Mouse (Mus musculus) mature B cell (primary cell): ENCODE data around the gene Slc41a3.
"Not testable (repeated sequence)": the region's sequence is repeated elsewhere in the genome, so short reads cannot be mapped to it uniquely, and the experiment has no call there.

Experiments
- in situ Hi-C: fragments of 300-500 bp; cut with MboI; formaldehyde crosslinking; loops from 2 replicates; pipeline ENCODE4 v1.14.3; 2019

The Slc41a3 gene

DNA sequence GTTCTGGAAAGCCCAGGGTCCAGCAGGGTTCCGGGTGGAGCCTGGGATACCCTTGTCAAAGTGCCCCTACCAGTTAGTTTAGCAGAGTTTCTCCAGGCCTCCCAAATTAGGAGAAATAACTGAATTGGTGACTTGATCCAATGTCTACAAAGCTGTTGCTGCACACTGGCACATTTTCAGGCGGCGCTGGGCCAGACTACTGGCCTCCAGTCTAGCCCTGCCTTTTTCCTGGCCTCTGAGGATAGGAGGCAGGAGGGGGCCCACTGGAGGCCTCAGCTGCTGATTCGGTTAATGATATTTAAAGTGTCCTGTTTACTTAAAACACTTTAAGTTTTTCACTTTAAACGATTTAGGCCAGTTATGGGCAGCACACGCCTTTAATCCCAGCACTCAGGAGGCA is 19.7 kb downstream of the Slc41a3 start:
- in situ Hi-C loops = no loop called here

DNA sequence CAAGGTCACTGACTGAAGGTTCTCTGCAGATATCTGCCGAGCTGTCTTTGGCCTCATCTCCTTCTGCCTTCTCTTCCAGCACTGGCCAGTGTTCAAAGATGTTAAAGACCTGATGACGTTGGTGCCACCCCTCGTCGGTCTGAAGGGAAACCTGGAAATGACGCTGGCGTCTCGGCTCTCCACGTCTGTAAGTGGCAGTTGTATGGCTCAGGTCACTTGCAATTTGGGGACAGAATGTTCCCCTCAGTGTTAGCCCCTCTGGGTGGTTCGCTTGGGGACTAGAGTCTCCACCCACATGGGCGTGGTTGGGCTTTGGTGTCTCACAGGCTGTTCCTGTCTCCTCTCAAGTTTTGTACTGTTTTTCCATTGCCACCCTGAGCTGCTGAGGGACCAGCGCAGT is 20.2 kb downstream of the Slc41a3 start:
- in situ Hi-C loops = no loop called here

DNA sequence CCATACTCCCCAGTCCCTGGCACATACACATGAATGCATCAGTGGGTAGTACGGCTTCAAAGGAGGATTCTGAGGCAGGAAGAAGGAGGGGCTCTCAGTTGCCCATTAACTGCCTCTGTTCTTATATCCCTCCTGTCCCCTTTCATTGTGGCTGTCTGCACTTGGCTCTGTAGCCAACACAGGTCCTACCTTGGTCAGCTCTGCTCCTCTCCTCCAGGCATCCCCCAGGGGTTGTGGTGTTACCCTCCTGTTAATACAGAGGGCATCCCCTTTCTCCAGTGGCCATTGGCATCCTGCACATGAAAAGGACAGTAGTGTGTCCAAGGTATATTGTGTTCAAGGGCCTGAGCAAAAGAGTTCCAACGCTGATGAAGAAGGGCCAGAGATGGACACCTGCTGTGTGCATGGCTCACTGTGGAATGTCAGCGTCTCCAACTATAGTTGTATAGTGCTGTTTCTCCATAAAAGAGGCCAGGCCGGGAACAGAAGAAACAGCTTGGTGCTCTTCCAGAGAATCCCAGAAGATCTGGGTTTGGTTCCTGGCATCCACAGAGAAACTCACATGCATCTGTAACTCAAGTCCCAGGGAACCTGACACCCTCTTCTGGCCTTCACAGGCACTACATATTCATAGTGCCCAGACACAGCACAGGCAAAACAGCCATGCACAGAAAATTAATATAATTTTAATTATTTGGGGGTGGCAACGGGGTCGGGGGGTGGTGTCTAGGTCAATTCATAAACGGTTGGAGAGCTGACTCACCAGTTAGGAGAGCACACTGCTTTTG is 20.9 kb downstream of the Slc41a3 start:
- in situ Hi-C loops = no loop called here

DNA sequence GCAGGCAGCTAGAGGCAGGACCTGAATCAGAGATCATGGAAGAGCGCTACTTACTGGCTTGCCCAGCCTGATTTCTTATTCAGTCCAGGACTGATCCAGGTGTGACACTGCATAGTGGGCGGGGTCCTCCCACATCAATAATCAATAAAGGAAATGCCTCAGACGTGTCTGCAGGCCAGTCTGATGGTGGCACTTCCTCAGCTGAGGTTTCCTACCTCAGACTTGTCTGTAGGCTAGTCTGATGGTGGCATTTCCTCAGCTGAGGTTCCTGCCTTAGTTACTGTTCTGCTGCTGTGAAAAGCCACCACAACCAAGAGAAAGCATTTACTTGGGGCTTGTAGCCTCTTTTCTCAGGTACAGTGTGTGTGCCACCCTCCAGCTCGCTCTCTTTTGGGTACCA is 23.0 kb downstream of the Slc41a3 start:
- in situ Hi-C loops = no loop called here

DNA sequence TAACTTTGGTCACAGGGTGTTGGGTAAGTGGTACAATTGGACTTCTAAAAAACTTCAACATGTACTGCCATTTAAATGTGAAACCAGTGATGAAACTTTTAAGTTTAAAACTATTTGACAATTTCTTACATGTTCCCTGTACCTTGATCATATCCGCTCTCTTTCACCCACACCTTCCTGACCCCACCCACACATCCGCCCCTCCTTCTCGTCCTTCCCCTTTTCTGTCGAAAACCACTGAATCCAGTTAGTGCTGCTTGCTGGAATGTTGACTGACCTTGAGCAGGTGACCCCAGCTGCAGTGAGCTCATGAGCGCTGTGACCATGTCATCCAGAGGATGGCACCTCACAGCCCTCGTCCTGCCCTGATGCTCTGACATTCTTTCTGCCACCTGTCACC is 25.0 kb downstream of the Slc41a3 start:
- in situ Hi-C loops = no loop called here

DNA sequence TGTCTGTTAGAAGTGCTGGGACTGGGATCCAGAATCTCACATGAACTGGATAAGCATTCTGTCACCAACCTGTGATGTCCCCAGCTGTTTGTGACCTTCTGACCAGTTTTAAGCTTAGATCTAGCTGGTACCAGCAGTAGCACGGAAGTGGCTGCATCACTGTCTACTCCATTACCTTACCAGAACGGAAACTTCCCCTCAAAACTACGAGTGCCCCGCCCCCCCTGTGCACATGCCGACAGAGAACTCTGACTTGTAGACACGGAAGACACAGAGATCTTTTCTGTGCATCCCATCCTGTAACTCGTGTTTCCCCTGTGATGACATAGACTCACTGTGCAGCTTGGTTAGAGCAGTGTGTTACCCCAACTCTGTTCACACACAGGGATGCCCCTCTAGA is 25.9 kb downstream of the Slc41a3 start:
- in situ Hi-C loops = no loop called here

DNA sequence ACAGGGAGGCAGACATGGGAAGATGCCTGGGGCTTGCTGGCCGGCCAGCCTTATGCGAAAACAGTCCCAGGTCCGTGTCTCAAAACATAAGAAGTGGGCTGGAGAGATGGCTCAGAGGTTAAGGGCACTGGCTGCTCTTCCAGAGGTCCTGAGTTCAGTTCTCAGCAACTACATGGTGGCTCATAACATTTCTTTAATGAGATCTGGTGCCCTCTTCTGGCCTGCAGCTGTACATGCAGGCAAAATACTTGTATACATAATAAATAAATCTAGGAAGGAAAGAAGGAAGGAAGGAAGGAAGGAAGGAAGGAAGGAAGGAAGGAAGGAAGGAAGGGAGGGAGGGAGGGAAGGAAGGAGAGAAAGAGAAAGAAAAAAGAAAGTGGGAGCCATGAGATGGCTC is 28.0 kb downstream of the Slc41a3 start:
- in situ Hi-C loops = not testable (repeated sequence)

DNA sequence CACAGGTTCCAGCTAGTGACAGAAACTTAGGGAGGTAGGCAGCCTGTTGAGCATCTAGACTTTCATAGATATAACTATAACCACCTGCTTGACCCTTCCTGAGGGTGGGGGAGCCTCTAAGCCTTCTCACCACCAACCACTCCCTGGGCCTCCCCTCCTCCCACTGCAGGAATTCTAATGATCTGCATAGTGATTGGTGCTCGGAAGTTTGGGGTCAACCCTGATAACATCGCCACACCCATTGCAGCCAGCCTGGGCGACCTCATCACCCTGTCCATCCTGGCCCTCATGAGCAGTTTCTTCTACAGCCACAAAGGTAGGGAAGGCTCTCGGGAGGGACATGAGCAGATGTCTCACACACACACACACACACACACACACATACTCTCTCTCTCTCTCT is 30.6 kb downstream of the Slc41a3 start:
- in situ Hi-C loops = no loop called here

DNA sequence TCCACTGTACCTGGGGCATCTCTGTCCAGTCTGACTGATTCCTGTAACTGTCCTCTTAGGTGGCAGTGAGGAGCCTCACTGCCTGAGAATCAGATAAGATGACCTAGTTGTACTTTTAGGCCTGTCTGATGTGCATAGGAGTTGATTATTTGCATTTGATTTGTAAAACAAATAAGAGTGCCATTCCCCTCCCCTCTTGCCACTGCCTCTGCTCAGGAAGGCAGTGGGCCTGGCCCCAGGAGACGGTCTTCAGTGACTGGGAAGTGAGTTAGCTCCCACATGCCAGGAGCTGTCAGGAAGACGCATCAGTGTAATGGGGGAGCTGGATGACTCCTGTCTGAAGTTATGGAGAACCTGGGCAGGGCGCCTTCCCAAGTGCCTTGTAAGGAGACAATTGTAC is 31.1 kb downstream of the Slc41a3 start:
- in situ Hi-C loops = no loop called here

DNA sequence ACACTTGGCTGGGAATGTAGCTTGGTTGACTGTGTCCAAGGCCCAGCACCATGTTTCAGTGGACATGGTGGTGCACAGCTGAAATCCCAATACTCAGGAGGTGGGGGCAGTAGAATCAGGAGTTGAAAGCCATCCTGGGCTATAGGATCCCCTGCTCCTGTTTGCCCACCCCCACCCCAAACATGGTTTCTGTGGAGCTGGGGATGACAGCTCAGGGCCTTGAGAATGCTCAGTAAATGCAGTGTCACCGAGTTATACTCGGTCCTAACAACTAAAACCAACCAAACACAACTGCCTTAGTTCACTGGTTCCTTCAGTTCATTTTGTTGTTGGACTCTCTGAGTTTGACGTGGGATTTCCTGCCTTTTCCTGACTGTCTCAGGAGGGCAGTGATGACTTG is 38.5 kb downstream of the Slc41a3 start:
- in situ Hi-C loops = no loop called here

DNA sequence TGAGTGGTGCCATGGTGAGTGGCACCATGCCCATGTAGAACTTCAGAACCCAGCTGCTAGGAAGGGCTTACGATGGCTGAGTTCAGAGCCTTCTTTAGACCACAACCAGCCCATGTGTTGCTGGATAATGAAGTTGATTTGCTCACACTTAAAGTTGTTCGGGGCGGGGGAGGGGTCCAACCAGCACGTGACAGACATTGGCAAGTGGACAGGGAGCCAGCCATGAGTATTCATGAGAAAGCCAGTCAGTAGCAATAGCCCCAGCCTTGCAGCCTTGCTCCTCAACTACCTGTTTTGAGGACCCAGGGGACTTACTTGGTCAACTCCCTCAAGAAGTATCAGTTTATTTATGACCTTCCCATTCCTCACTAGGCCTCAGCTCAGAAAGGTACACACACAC is 40.4 kb downstream of the Slc41a3 start:
- in situ Hi-C loops = no loop called here

DNA sequence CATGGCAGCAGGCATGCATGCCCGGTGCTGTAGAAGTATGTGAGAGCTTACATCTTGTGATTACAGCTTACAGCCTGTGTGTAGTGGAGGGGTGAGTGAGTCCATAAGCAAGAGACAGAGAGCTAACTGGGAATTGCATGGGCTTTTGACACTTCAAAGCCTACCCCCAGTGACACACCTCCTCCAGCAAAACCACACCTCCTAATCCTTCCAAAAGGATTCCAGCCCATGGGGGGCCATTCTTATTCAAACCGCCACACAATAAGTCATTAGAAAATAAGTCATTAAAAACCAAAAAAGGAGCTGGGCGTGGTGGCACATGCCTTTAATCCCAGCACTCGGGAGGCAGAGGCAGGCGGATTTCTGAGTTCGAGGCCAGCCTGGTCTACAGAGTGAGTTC is 43.9 kb downstream of the Slc41a3 start:
- in situ Hi-C loops = no loop called here

DNA sequence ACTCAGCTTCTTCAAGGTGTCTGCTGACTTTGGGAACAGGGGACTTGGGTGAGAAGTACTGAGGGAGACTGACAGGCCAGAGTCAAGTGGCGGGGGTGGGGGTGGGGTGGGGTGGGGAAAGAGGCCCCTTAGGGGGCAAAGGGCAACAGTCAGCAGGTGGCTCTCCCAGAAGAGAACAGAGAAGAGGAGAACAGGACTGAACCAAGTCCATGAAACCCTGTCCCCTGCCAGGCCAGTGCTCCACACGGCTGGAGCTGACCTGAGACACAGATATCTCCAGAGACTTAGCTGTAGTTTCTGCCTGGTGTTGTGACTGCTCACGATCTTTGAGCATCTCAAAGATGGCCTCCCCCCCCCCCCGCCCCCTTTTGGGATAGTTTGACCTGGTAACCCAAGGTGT is 44.8 kb downstream of the Slc41a3 start:
- in situ Hi-C loops = no loop called here

DNA sequence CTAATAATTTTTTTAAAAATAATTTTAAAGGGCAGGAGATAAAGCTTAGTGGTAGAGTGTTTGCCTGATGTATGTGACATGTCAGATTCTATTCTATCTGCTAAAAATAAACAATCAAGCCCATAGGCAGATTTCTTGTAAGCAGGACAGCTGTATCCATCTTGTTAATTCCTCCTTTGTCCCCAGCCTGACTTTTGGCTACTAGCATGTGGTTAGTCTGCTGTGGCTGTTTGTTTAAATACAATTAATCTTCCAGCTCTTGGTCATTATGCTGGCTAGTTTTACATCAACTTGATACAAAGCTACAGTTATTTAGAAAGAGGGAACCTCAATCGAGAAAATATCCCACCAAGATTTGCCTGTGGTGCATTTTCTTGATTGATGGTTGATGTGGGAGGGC is 46.1 kb downstream of the Slc41a3 start:
- in situ Hi-C loops = no loop called here

DNA sequence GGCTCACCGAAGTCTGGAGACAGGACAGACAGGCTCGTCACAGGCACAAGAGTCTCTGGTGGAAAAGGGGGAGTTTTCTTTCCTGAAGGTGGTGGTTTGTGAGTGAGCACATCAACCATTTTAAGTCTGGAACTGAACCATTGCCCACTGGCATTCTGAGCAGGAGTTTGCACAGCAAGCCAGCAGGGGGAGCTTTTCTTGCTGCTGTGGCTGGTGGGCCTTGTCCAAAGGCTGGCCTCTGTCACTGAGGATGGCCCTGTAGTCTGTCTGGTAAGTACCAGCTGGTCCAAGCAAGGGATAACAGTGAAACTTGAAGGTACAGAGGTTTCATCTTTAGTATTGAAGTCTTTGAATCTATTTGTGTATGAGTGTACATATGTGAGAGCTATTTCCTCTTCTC is 49.2 kb downstream of the Slc41a3 start:
- in situ Hi-C loops = no loop called here

DNA sequence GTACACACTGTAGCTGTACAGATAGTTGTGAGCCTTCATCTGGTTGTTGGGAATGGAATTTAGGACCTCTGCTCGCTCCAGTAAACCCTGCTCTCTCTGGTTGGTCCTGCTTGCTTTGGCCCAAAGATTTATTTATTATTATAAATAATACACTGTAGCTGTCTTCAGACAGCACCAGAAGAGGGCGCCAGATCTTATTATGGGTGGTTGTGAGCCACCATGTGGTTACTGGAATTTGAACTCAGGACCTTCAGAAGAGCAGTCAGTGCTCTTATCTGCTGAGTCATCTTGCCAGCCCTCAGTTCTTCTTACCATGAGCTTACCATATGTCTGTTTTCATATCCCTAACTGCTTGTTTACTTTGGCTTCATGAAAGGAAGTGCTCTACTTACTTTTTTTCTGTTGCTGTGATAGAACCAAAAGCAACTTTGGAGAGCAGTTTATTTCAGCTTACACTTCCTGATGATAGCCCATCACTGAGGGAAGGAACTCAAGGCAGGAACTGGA is 51.9 kb downstream of the Slc41a3 start:
- in situ Hi-C loops = loop anchor here (5.0 kb wide), 1 partner anchor 66 kb away; no protein-coding TSS in a partner anchor

DNA sequence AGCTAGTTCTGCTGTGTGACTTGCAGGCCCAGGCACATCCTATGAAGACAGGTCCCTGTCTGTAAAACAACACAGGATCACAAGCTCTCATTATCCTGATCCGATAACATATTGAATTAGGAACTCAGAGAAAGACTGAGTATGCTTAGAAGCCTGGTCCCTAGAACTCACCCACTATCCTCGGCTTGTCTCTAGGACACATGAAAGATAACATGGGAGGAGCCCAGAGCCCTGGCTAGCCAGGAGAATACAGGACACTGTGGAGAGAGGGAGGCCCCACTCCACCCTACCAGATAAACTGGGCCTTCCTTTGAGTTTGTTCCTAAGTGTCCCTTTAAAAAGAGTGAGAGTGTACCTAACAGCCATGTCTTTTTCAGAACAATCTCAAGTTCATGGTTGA is 55.4 kb downstream of the Slc41a3 start:
- in situ Hi-C loops = loop anchor here (5.0 kb wide), 1 partner anchor 62 kb away; no protein-coding TSS in a partner anchor

DNA sequence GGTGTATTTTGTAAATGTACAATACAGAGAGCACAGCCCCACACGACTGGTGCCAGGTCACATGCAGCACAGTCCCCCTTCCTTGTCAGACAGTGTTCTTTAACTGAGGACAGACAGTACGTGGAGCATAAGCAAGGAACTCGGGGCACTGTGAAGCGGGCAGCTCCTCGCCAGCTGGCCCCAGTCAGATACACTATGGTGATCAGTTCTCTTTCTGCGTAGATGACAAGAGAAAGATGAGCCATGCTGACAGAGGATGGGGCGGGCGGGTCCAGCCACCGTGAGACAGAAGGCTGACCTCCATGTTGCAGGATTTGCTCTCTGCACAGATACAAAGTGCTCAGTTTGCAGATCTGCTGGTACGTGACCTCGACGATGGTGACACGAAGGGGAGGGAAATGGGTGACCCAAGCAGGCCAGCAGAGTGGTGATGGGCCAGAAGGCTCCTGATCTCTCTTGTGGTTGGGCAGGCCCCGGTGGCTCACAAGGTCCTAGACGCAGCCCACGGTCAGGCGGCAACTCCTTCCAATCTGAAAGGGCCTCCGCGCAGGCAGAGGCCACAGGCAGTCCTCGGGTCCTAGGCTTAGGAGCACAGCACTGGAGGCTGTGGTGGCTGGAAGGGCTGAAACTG is 56.0 kb downstream of the Slc41a3 start:
- in situ Hi-C loops = no loop called here

DNA sequence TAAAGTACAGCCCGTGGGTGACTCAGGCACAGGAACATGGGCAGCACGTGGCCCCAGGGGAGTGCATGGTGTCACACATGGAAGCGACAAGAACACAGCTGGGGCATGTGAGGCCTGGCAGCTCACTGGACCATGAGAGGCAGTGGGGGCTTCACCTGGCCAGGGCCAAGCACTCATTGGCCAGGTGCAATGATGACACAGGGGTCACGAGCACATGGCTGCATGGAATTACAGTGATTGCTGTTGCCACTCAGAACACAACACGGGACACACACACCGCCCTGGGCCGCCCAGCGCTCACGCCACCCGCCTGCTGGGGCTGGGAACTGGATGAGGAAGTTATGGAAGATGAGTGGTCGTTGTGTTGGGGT is 56.5 kb downstream of the Slc41a3 start:
- in situ Hi-C loops = no loop called here

DNA sequence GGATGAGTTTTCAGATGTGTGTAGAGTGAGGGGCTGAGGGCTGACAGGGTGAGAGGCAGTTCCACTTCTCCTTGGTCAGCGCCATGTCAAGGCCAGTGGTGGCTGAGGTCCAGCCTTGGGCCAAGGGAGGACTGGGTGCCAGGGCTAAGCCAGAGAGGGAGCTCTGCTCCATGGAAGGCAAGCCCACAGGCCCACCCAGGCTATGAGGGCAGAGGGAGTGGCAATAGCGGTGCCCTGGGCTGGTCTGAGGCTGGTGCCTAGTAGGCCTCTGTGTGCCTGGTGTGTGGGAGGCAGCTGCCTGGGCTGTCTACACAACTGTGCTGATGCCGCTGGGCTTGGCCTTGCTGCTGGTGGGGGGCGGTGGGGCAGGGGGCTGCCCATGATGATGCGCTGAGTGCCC is 57.6 kb downstream of the Slc41a3 start:
- in situ Hi-C loops = no loop called here

DNA sequence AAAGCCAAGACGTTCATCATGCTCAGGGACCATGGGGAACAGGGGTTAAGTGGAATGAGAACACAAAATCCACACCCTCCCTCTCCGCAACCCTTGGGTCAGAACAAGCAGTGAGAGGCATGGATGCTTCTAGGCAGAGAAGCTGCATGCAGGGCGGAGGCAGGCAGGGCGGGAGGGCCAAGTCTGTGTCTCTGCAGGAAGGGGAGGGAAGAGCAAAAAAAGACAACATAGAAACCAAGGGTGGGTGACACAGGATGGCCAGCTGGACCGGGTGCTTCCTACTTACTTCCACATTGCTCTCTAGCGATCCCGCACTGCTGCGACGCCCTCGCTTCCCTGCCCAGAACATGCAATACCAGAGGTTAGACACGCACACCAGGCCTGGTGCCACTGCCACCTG is 59.2 kb downstream of the Slc41a3 start:
- in situ Hi-C loops = no loop called here

DNA sequence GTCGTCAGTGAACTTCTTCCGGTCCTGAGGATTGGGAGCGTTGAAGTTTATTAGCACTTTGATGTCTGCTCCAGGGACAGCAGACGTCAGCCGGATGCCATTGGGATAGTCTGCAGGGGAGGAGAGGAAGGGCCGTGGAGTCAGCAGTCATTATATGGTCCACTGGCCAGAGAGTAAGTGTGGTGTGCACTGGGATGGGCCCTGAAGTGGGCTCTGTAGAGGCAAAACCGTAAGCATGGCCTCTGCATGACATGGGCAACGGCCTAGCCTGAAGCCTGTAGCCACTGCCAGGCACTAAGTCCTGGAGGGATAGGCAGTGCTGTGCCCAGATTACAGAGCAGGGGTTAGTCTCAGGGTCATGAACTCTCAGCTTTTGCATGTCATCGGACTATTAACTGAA is 64.2 kb downstream of the Slc41a3 start:
- in situ Hi-C loops = no loop called here

DNA sequence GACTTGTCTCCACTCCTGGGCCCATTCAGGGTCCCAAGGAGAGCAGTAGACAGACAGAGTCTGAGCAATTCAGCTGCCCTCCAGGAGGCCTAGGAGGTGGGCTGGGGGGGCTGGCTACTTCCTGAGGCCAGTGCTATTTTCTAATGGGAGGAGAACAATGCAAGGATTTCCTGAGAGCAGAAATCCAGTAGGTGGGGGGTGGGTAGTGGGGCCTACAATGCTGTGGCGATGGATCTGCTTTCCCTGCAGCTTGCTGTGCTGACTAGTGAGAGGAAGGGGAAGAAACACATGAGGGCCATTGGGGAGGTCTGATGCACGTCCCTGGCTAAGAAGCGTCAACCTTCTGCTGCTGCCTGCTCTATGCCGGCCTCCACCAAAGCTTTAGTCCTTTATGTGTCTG is 74.2 kb downstream of the Slc41a3 start:
- in situ Hi-C loops = no loop called here

DNA sequence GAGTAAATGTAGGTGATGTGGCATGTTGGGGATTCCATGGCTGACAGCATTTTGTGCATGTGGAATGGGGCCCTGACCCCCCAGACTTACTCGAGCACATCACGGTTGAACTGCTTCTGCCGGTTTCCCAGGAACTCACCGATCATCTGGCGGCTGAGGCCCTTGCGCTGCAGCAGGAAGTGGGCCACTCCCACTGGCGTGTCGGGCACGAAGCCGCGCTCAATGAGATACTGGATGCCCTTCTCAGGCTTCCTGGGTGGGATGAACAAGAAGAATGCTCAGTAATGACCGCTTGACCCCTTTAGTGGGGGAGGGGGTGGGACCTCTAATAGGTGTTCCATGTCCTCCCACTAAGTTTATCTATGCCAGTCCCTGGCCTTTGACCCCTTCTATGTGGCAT is 75.9 kb downstream of the Slc41a3 start:
- in situ Hi-C loops = no loop called here
